Mouse (Mus musculus): ENCODE measurements at regions not wholly inside any gene's neighbourhood (a gene's known extent, or its start where the extent isn't known, plus 50 kb on each side); places are given as distances from the start of the nearest gene placed in this dataset.

DNA sequence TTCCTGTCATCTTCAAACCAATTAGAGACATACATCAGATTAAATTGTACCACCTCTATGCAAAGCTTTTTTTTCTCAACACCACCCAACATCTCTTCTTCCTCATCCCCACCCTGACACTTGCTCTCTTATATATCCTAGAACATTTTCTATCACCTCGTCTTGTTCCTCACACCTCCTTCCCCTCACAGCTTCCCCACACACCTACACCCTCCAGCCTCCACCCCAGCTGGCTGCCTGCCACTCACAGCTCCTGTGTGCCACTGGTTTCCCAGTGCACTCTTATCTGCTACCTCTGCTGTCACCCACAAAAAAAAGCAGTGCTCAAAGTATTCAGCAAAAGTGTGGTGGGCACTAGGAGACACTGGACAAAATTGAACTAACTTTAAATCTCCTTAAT lies 231.2 kb upstream of the Htr2a start:
- Histone ChIP-seq H3K9me3 (ENCODE audit: control insufficient read depth) (no peaks in the 10 kb centered on the region), H3K4me1 (replicated peaks; ENCODE audit: control insufficient read depth, insufficient read depth, low read length) (no peaks in the 10 kb centered on the region), H3K4me3 (ENCODE audit: low read depth, low read length) (no peak overlapping the region), H3K4me2 (replicated peaks; ENCODE audit: low read depth) (no peak overlapping the region), H3K27ac (ENCODE audit: low read depth, low read length) (no peak overlapping the region), H3K27me3 (replicated peaks; ENCODE audit: control insufficient read depth, insufficient read depth, low read length) (no peaks in the 10 kb centered on the region), H3K9ac (ENCODE audit: low read depth, low read length) (no peak overlapping the region), H3K36me3 (ENCODE audit: control insufficient read depth, insufficient read depth) (no peaks in the 10 kb centered on the region)
- no peak for ATAC-seq
- TF ChIP-seq CTCF (IDR thresholded peaks at IDR 0.05; ENCODE audit: low read depth), result no peak
- WGBS, result 63% methylated on average over 1 of the region's 1 CpGs

GRCm38 (mm10) chr14:74428226-74428625 lies 212.4 kb upstream of the Htr2a start:
- no peak overlapping the region for H3K9ac ChIP-seq (ENCODE audit: low read depth, low read length)
- no peak overlapping the region for H3K27ac ChIP-seq (ENCODE audit: low read depth, low read length)
- 77% methylated on average over 3 of the region's 3 CpGs for WGBS
- H3K36me3 ChIP-seq (ENCODE audit: control insufficient read depth, insufficient read depth), result no peaks in the 10 kb centered on the region
- H3K4me2 ChIP-seq (replicated peaks; ENCODE audit: low read depth), result no peak overlapping the region
- H3K27me3 ChIP-seq (replicated peaks; ENCODE audit: control insufficient read depth, insufficient read depth, low read length), result no peaks in the 10 kb centered on the region
- no peaks in the 10 kb centered on the region for H3K9me3 ChIP-seq (ENCODE audit: control insufficient read depth)
- no peaks in the 10 kb centered on the region for H3K4me1 ChIP-seq (replicated peaks; ENCODE audit: control insufficient read depth, insufficient read depth, low read length)
- no peak overlapping the region for H3K4me3 ChIP-seq (ENCODE audit: low read depth, low read length)
- no peak for TF ChIP-seq CTCF (IDR thresholded peaks at IDR 0.05; ENCODE audit: low read depth)
- no peak for ATAC-seq

DNA sequence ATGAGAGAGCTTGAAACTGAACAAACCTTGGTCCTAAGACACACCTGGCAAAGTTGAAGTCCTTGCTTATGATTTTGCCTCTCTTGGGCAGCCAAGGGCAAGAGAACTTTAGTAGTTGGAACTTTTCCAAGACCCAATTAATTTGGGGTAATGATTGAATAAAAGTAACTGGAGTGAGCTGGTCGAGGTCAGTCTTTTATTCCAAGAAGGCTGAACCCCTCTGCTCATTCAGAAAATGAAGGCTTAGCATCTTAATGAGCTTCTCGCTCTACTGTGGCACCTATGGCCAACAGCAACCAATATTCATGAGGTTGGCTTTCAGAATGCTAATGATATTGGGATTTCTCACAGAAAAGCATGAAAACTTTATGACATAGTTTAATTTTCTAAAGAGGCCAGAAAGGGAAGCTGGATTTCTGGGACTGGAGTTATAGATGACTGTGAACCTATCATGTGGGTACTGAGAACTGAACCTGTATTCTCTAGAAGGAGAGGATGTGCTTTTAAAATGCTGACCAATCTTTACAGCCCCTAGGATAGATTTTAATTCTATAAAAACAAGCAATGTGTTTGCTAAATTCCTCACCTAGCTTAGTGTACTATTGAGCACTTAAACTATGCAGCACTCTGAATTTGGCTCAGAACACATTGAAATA lies 176.5 kb upstream of the Htr2a start:
- ATAC-seq, result no peak
- Histone ChIP-seq H3K4me3 (ENCODE audit: low read depth, low read length) (no peak overlapping the region), H3K9ac (ENCODE audit: low read depth, low read length) (no peak overlapping the region), H3K36me3 (ENCODE audit: control insufficient read depth, insufficient read depth) (no peaks in the 10 kb centered on the region), H3K9me3 (ENCODE audit: control insufficient read depth) (no peaks in the 10 kb centered on the region), H3K27me3 (replicated peaks; ENCODE audit: control insufficient read depth, insufficient read depth, low read length) (no peaks in the 10 kb centered on the region), H3K27ac (ENCODE audit: low read depth, low read length) (no peak overlapping the region), H3K4me2 (replicated peaks; ENCODE audit: low read depth) (no peak overlapping the region), H3K4me1 (replicated peaks; ENCODE audit: control insufficient read depth, insufficient read depth, low read length) (no peaks in the 10 kb centered on the region)
- TF ChIP-seq CTCF (IDR thresholded peaks at IDR 0.05; ENCODE audit: low read depth), result no peak
- WGBS, result 61% methylated on average over 2 of the region's 2 CpGs

DNA sequence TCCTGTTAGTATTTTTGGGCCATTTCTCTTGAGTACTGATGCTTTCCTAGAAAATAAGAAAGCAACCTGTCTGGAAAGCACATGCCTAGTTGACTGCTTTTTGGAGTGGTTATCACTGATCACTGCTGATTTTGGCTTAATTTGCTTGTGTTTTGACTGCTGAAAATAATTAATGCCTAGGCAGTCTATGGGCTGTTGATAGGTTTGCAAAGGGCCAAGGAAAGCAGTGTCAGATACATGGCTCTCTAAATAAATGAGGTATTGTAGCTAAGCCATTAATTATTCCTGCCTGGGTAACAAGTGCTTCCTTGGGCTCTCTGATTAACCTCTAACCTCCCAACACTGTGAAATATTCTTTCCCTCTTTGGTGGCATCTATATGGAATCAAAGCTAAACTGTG lies 145.1 kb upstream of the Htr2a start:
- H3K4me1 ChIP-seq (replicated peaks; ENCODE audit: control insufficient read depth, insufficient read depth, low read length), result no peaks in the 10 kb centered on the region
- no peak overlapping the region for H3K27ac ChIP-seq (ENCODE audit: low read depth, low read length)
- no peaks in the 10 kb centered on the region for H3K9me3 ChIP-seq (ENCODE audit: control insufficient read depth)
- no peak overlapping the region for H3K4me3 ChIP-seq (ENCODE audit: low read depth, low read length)
- no peaks in the 10 kb centered on the region for H3K36me3 ChIP-seq (ENCODE audit: control insufficient read depth, insufficient read depth)
- H3K4me2 ChIP-seq (replicated peaks; ENCODE audit: low read depth), result no peak overlapping the region
- no peak for TF ChIP-seq CTCF (IDR thresholded peaks at IDR 0.05; ENCODE audit: low read depth)
- H3K9ac ChIP-seq (ENCODE audit: low read depth, low read length), result no peak overlapping the region
- no peaks in the 10 kb centered on the region for H3K27me3 ChIP-seq (replicated peaks; ENCODE audit: control insufficient read depth, insufficient read depth, low read length)
- ATAC-seq, result no peak

DNA sequence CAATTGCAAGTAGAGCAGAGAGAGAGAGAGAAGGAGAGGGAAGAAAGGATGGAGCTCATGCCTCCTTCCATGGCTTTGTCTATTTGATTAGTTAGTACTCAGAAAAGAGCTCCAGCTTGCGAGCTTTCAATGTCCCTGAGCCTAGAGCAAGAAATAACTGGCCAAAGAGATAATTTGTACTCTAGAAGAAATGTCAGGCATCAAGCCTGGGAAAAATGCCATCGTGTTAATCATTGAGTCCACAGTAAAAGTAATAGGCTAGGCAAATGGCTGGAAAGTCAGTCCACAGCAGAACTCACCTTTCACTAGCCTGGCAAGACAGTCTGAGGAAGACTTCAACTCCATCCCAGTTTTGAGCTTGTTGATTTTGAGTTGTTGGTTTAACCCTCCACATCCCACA lies 129.1 kb upstream of the Htr2a start:
- no peak for TF ChIP-seq CTCF (IDR thresholded peaks at IDR 0.05; ENCODE audit: low read depth)
- no peak overlapping the region for H3K27ac ChIP-seq (ENCODE audit: low read depth, low read length)
- H3K9me3 ChIP-seq (ENCODE audit: control insufficient read depth), result no peaks in the 10 kb centered on the region
- no peak overlapping the region for H3K4me2 ChIP-seq (replicated peaks; ENCODE audit: low read depth)
- no peak for ATAC-seq
- 73% methylated on average over 2 of the region's 2 CpGs for WGBS
- H3K9ac ChIP-seq (ENCODE audit: low read depth, low read length), result no peak overlapping the region
- H3K4me1 ChIP-seq (replicated peaks; ENCODE audit: control insufficient read depth, insufficient read depth, low read length), result no peaks in the 10 kb centered on the region
- H3K36me3 ChIP-seq (ENCODE audit: control insufficient read depth, insufficient read depth), result no peaks in the 10 kb centered on the region
- no peak overlapping the region for H3K4me3 ChIP-seq (ENCODE audit: low read depth, low read length)
- no peaks in the 10 kb centered on the region for H3K27me3 ChIP-seq (replicated peaks; ENCODE audit: control insufficient read depth, insufficient read depth, low read length)

DNA sequence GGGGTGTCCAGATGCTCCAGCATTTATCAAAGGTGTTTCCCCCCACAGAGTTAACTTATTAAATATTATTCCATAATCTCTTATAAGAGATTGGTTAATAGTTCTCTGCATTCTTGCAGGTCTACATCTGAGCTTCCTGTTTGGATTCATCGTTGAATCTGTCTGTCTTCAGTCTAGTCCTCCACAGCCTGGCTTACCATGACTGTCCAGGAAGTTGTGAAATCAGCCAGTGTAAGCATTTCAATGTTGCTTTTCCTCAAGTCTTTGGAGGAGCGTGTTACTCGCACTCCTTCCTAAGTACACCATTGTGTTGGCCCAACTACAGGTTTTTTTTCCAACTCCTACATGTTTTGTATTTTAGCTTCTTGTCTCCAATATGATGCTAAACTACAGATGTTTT lies 124.2 kb upstream of the Htr2a start:
- no peak for ATAC-seq
- no peak for TF ChIP-seq CTCF (IDR thresholded peaks at IDR 0.05; ENCODE audit: low read depth)
- Histone ChIP-seq H3K27ac (ENCODE audit: low read depth, low read length) (no peak overlapping the region), H3K9me3 (ENCODE audit: control insufficient read depth) (no peaks in the 10 kb centered on the region), H3K36me3 (ENCODE audit: control insufficient read depth, insufficient read depth) (no peaks in the 10 kb centered on the region), H3K4me3 (ENCODE audit: low read depth, low read length) (no peak overlapping the region), H3K27me3 (replicated peaks; ENCODE audit: control insufficient read depth, insufficient read depth, low read length) (no peaks in the 10 kb centered on the region), H3K4me2 (replicated peaks; ENCODE audit: low read depth) (no peak overlapping the region), H3K4me1 (replicated peaks; ENCODE audit: control insufficient read depth, insufficient read depth, low read length) (no peaks in the 10 kb centered on the region), H3K9ac (ENCODE audit: low read depth, low read length) (no peak overlapping the region)
- 84% methylated on average over 3 of the region's 3 CpGs for WGBS

- WGBS, result 62% methylated on average over 6 of the region's 6 CpGs
- H3K27me3 ChIP-seq (replicated peaks; ENCODE audit: control insufficient read depth, insufficient read depth, low read length), result no peaks in the 10 kb centered on the region
Observed at GRCm38 (mm10) chr14:74519531-74519930, 121.1 kb upstream of the Htr2a start.

More at GRCm38 (mm10) chr14:74519531-74519930, 121.1 kb upstream of the Htr2a start:
- no peaks in the 10 kb centered on the region for H3K9me3 ChIP-seq (ENCODE audit: control insufficient read depth)
- no peaks in the 10 kb centered on the region for H3K36me3 ChIP-seq (ENCODE audit: control insufficient read depth, insufficient read depth)
- H3K9ac ChIP-seq (ENCODE audit: low read depth, low read length), result no peak overlapping the region
- no peak for TF ChIP-seq CTCF (IDR thresholded peaks at IDR 0.05; ENCODE audit: low read depth)
- no peak overlapping the region for H3K4me3 ChIP-seq (ENCODE audit: low read depth, low read length)
- H3K4me1 ChIP-seq (replicated peaks; ENCODE audit: control insufficient read depth, insufficient read depth, low read length), result no peaks in the 10 kb centered on the region
- no peak overlapping the region for H3K4me2 ChIP-seq (replicated peaks; ENCODE audit: low read depth)
- ATAC-seq, result no peak
- no peak overlapping the region for H3K27ac ChIP-seq (ENCODE audit: low read depth, low read length)
